Mouse (Mus musculus): ENCODE results near the gene 2610008E11Rik.
"Not testable (repeated sequence)": the region's sequence is repeated elsewhere in the genome, so short reads cannot be mapped to it uniquely, and the experiment has no call there.

The 2610008E11Rik gene

GRCm38 (mm10) chr10:79097161-79097754, at the start of gene 2610008E11Rik:
Gene 2610008E11Rik, minus strand, starts transcription at chr10:79097600.
- in situ Hi-C loops (cut with MboI, MseI): no loop called here

GRCm38 (mm10) chr10:79116125-79116849, 18.9 kb upstream of the 2610008E11Rik start:
- in situ Hi-C loops (cut with MboI, MseI): loop anchor here (10.0 to 25.0 kb wide), 2 partner anchors 361 to 479 kb away; partner anchors contain the start of gene Ccdc105

DNA sequence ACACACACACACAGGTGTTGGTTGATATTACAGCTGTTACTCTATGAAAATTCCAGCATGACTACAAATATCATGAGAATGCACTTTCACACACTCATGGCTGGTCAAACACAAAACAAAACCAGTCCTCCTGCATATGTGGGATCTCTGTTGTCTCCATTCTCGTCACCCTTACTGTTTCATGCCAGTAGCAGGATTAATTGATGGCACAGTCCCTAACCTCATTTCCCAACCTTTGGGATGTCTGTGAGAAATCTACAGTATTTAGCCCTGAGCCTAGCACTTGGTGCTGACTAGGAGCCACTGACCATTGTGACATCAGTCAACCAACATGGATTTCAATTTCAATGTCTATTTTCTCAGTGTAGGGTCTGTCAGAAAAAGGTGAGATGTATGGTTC, 17.7 kb upstream of the 2610008E11Rik start:
- in situ Hi-C loops (cut with MboI, MseI): loop anchor here (10.0 to 25.0 kb wide), 2 partner anchors 360 to 478 kb away; partner anchors contain the start of gene Ccdc105

GRCm38 (mm10) chr10:79110482-79110881, 13.1 kb upstream of the 2610008E11Rik start:
- in situ Hi-C loops (cut with MboI, MseI): loop anchor here (10.0 to 25.0 kb wide), 2 partner anchors 356 to 473 kb away; partner anchors contain the start of gene Ccdc105

DNA sequence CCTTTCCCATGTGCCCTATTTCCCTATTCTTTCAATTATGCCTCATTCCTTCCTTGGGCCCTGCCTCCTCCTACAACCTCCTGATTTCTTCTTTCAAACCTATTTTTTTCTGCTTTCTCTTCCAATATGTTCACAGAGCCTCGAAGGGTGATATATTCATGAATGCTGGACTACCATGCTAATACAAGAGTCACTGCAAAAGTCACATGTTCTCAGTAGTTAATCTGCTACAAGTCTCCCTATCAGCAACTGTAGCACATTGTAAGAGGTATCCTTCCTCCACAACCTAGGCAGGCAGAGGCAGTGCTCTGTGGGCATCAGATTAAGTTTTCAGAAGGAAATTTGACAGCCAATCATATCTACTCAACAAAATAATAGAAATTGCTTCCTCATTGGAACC, 11.8 kb upstream of the 2610008E11Rik start:
- in situ Hi-C loops (cut with MboI, MseI): loop anchor here (25.0 kb wide), 1 partner anchor 472 kb away; no protein-coding TSS in a partner anchor

- in situ Hi-C loops (cut with MboI, MseI): loop anchor here (25.0 kb wide), 1 partner anchor 470 kb away; no protein-coding TSS in a partner anchor
These were observed 10.1 kb upstream of the 2610008E11Rik start for GRCm38 (mm10) chr10:79107531-79107930.

DNA sequence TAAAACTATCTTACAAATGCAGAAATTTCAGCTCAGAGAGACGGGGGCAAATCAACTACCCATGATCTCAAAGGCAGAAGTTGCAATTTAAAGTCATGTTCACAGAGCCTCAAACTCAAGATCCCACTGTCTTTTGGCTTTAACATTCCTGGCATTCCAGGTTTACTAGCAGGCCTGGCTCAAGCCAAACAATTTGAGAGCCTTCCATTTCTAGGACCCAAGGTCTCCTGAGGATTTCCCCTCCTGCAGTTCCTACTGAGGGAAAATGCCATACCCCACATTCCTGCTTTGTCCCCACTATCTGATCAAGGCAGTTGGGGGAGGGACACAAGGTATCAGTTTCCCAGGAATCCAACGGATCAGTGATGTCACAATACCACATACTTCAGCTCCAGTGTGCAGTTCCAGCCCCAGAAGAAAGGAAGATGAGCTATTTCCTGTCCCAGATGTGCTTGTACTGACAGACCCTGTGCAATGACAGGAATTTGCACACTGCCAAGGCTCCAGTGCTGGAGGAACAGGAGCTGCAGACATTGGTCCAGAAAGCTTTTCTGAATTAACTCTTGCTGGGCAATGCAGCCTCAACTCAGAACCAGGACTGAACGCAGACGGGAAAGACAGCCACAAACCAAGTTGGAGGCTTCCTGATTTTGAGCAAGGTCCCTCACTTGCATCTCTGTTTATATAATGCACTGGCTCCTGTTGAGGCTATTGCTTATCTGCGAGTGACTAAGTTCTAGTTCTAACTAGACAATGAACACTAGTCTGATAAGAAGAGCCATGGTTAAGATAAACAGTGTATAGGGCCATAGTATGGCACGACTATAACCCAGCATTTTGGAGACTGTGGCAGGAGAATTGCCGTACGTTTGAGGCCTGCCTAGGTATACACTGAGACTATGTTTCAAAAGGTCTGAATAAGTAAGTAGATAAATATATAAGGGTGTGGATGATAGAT, 9.2 kb upstream of the 2610008E11Rik start:
- in situ Hi-C loops (cut with MboI, MseI): loop anchor here (25.0 kb wide), 1 partner anchor 469 kb away; no protein-coding TSS in a partner anchor

- in situ Hi-C loops (cut with MboI, MseI): no loop called here
These were observed 694 bp downstream of the 2610008E11Rik start for GRCm38 (mm10) chr10:79096706-79097105.

- in situ Hi-C loops (cut with MboI, MseI): no loop called here
These were observed 5.7 kb downstream of the 2610008E11Rik start for GRCm38 (mm10) chr10:79091731-79092130.

DNA sequence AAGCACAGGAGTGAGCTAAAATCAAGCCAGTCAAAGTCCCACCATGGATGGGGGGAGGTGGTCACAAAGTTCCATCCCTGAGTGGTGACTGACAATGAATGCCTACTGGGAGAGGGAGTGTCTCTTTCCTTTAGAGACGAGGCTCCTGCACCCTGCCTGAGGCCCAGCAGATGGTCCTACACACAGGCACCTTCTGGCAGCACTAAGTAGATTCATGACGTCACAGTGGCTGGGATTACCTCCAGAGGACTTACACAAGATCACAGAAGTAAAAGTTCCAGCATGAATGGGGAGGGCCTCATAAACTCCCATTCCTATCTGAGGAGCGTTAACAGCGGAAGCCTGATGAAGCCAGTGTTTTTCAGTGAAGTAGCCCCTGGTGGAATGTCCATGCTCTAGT, 8.4 kb downstream of the 2610008E11Rik start:
- in situ Hi-C loops (cut with MboI, MseI): no loop called here

- in situ Hi-C loops (cut with MboI, MseI): no loop called here
These were observed 10.8 kb downstream of the 2610008E11Rik start for GRCm38 (mm10) chr10:79086577-79086976.

GRCm38 (mm10) chr10:79057370-79057769, 40.0 kb downstream of the 2610008E11Rik start:
- in situ Hi-C loops (cut with MboI, MseI): not testable (repeated sequence)

DNA sequence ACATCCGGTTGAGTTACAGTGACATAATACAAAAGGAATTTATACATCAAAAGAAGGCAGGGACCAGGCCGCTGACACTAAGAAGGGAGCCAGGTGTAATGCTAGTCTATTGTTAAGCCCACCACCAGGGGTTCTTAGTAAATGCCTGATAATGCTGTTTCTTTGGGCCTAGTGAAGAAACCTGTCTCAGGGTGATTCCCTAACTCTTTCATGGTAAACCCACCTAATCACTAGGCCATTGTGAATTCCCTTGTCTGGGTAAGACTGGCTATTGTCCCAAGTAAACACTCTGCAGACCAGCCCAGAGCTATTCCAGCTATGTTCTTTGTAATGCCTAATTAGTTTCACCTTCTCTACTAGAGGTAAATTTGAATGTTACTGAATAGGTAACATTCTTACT, 54.9 kb downstream of the 2610008E11Rik start:
- in situ Hi-C loops (cut with MboI, MseI): not testable (repeated sequence)

GRCm38 (mm10) chr10:79028441-79028840, 69.0 kb downstream of the 2610008E11Rik start, which contains the start of gene Olfr57:
Gene Olfr57, plus strand, starts transcription at chr10:79028741.
- in situ Hi-C loops (cut with MboI, MseI): no loop called here

Measured in T-helper 2 cell (primary cell).